Mouse (Mus musculus): ENCODE data around the gene Acbd5. TPM values are rescaled to one million over a fixed set of nuclear protein-coding genes. Genes with fewer than 3 reads are reported as not detected.

The Acbd5 gene
- polyA plus RNA-seq, 1 experiment: 7.8 TPM

DNA sequence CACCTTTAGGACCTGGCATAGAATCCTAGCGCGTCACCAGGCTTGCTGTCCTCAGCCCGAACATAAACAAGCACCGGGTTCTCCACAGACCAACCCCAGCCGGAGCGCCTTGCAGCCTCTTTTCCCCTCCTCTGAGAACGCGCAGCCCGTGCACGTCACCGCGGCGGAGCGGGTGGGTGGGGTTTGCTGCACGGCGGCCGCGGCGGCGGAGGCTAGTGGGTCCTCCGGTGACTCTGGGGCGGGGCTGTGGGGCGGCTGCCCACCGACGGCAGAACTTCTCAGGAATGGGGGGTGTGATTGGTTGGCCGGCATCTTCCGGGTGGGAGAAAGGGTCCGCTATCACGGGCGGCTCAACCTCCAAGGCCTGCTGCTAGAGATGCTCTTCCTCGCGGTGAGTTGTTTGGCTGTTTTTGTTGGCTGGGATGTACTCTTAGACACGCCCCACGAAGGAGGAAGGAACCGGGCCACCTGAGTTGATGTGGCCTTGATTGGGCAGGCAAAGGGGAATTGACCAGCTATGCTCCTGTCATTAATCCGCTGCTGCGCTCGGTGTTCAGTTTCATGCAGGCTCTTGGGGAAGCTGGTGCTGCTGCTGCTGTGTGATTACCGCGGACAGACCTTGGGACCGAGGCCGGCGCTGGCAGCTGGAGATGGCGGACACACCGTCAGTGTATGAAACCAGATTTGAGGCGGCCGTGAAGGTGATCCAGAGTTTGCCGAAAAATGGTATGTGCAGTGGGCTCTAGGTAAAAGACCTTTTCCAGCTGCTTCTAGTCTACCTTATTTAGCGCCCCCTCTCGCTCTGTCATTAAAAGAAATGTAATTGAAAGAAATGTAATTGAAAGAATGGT lies 1.2 kb downstream of the Acbd5 start:
- Histone ChIP-seq H3K4me1 (ENCODE audit: control insufficient read depth, insufficient read depth, low read length) (peaks cover 2% of the 10 kb centered on the region; the same call in 1 of the 2 replicates), H3K4me3 (ENCODE audit: control insufficient read depth, low read depth, low read length) (peak overlapping the region; percentile 100), H3K27me3 (ENCODE audit: control insufficient read depth, insufficient read depth, low read length) (no peaks in the 10 kb centered on the region), H3K27ac (ENCODE audit: control insufficient read depth, insufficient read depth, low read depth, low read length) (peak overlapping the region; percentile 100), H3K36me3 (ENCODE audit: control insufficient read depth, insufficient read depth, low read length) (peaks cover 3% of the 10 kb centered on the region)
- 0 out of 2 replicates have a peak, but pooled peaks have one; percentile 5 for TF ChIP-seq CTCF (IDR thresholded peaks at IDR 0.05; ENCODE audit: control insufficient read depth, insufficient read depth, insufficient replicate concordance, low read depth, low read length)
- peak; percentile 90 for TF ChIP-seq POLR2A (IDR thresholded peaks at IDR 0.05; ENCODE audit: control insufficient read depth, low read depth, low read length)

DNA sequence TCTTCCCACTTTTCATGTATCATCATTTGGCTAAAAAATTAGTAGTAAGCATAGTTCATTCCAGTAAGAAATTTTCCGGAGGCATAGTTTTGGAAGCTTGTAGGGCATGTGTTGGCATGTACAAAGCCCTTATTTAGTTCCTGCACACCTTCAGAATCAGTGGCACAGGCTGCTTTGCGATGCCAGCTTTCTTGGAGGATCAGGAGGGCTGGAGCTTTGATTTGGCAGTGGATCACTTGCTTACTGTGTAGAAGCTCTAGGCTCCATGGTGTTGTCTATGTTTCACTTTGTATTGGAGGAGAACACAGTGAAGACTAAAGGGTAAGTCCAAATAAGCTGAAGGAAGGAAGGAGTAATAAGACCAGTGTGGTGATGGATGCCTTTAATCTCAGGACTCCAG lies 2.5 kb downstream of the Acbd5 start:
- H3K4me3 ChIP-seq (ENCODE audit: control insufficient read depth, low read depth, low read length): peak overlapping the region; percentile 5
- H3K27me3 ChIP-seq (ENCODE audit: control insufficient read depth, insufficient read depth, low read length): no peaks in the 10 kb centered on the region
- TF ChIP-seq POLR2A (IDR thresholded peaks at IDR 0.05; ENCODE audit: control insufficient read depth, low read depth, low read length) (no peak), CTCF (IDR thresholded peaks at IDR 0.05; ENCODE audit: control insufficient read depth, insufficient read depth, insufficient replicate concordance, low read depth, low read length) (no peak)
- no peak overlapping the region for H3K27ac ChIP-seq (ENCODE audit: control insufficient read depth, insufficient read depth, low read depth, low read length)
- H3K36me3 ChIP-seq (ENCODE audit: control insufficient read depth, insufficient read depth, low read length): peaks cover 3% of the 10 kb centered on the region
- peaks cover 2% of the 10 kb centered on the region; the same call in 1 of the 2 replicates for H3K4me1 ChIP-seq (ENCODE audit: control insufficient read depth, insufficient read depth, low read length)

DNA sequence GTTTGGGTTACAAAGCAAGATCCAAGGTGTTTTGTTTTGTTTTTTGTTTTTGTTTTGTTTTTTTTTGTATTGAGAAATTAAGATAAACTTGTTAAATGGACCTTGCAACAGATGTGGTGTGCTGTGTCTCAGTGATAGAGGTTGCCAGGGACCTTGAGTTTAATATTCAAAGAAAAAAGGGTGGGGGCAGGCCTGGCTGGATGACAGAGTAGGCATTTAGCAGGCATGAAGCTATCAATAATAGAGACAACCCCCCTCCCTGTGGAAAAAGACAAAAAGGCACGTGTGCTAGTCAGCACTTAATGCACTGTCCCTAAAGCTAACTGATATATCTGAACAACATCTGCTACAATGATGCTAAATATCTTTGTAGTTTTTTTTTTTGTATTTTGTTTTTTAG lies 3.4 kb downstream of the Acbd5 start:
- peaks cover 2% of the 10 kb centered on the region; the same call in 1 of the 2 replicates for H3K4me1 ChIP-seq (ENCODE audit: control insufficient read depth, insufficient read depth, low read length)
- TF ChIP-seq POLR2A (IDR thresholded peaks at IDR 0.05; ENCODE audit: control insufficient read depth, low read depth, low read length) (no peak), CTCF (IDR thresholded peaks at IDR 0.05; ENCODE audit: control insufficient read depth, insufficient read depth, insufficient replicate concordance, low read depth, low read length) (no peak)
- no peaks in the 10 kb centered on the region for H3K27me3 ChIP-seq (ENCODE audit: control insufficient read depth, insufficient read depth, low read length)
- no peak overlapping the region for H3K27ac ChIP-seq (ENCODE audit: control insufficient read depth, insufficient read depth, low read depth, low read length)
- no peak overlapping the region for H3K4me3 ChIP-seq (ENCODE audit: control insufficient read depth, low read depth, low read length)
- H3K36me3 ChIP-seq (ENCODE audit: control insufficient read depth, insufficient read depth, low read length): peaks cover 3% of the 10 kb centered on the region

DNA sequence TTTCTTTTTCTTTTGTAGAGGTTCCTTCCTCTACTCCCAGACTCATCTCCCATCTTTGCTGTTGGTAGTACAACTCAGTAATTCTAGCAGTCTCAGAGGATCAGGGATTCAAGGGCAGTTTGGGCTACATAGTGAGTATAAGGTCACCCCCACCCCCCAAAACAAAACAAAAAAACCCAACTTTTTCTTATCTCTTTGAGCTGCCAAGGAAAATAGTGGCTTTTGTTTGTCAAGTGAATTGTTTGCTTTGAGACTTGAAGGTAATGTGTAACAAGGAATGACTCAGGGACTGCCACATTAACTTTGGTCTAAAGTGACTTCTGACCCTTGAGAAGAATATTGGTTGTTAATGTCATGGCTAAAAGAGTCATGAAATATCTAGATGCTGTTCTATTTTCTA lies 7.9 kb downstream of the Acbd5 start:
- peaks cover 3% of the 10 kb centered on the region for H3K36me3 ChIP-seq (ENCODE audit: control insufficient read depth, insufficient read depth, low read length)

DNA sequence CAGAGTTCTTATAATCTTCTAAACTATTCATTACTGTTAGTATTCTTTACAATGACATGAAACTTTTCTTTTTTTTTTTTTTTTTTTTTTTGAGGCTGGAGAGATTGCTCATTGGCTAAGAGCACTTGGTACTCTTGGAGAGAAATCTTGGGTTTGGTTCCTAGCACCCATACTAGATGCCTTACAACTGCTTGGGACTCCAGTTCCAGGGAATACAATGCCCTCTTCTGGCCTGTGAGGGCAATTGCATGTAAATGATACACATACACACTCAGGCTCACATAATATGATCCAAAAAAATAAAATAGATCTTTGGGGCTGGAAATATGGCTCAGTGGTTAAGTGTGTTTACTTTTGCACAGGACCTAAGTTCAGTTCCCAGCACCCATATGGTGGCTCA lies 8.8 kb downstream of the Acbd5 start:
- H3K4me1 ChIP-seq (ENCODE audit: control insufficient read depth, insufficient read depth, low read length): no peaks in the 10 kb centered on the region
- H3K27ac ChIP-seq (ENCODE audit: control insufficient read depth, insufficient read depth, low read depth, low read length): no peak overlapping the region
- no peaks in the 10 kb centered on the region for H3K27me3 ChIP-seq (ENCODE audit: control insufficient read depth, insufficient read depth, low read length)
- peaks cover 3% of the 10 kb centered on the region for H3K36me3 ChIP-seq (ENCODE audit: control insufficient read depth, insufficient read depth, low read length)
- H3K4me3 ChIP-seq (ENCODE audit: control insufficient read depth, low read depth, low read length): no peak overlapping the region
- no peak for TF ChIP-seq POLR2A (IDR thresholded peaks at IDR 0.05; ENCODE audit: control insufficient read depth, low read depth, low read length)
- TF ChIP-seq CTCF (IDR thresholded peaks at IDR 0.05; ENCODE audit: control insufficient read depth, insufficient read depth, insufficient replicate concordance, low read depth, low read length): no peak

More for the DNA sequence above, 7.9 kb downstream of the Acbd5 start:
- Histone ChIP-seq H3K27me3 (ENCODE audit: control insufficient read depth, insufficient read depth, low read length) (no peaks in the 10 kb centered on the region), H3K4me1 (ENCODE audit: control insufficient read depth, insufficient read depth, low read length) (no peaks in the 10 kb centered on the region), H3K4me3 (ENCODE audit: control insufficient read depth, low read depth, low read length) (no peak overlapping the region), H3K27ac (ENCODE audit: control insufficient read depth, insufficient read depth, low read depth, low read length) (no peak overlapping the region)
- TF ChIP-seq POLR2A (IDR thresholded peaks at IDR 0.05; ENCODE audit: control insufficient read depth, low read depth, low read length) (no peak), CTCF (IDR thresholded peaks at IDR 0.05; ENCODE audit: control insufficient read depth, insufficient read depth, insufficient replicate concordance, low read depth, low read length) (no peak)

DNA sequence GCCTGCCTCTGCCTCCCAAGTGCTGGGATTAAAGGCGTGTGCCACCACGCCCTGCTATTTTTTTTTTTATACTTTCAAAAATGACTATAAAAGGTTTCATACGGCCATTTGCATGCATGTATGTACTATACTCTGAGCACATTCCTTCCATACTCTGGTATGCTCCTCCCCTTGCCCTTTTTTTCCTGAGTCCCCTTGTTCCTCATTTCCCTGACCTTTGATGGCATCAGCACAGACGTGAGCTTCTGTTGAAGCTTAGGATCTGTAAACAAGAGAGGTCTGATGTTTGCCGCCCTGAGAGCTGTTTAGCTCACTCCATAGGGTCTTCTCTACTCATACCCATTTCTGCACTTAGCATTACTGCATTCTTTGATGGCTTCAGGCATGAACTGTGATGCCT lies 9.7 kb downstream of the Acbd5 start:
- Histone ChIP-seq H3K27me3 (ENCODE audit: control insufficient read depth, insufficient read depth, low read length) (no peaks in the 10 kb centered on the region), H3K4me1 (ENCODE audit: control insufficient read depth, insufficient read depth, low read length) (no peaks in the 10 kb centered on the region), H3K27ac (ENCODE audit: control insufficient read depth, insufficient read depth, low read depth, low read length) (no peak overlapping the region), H3K4me3 (ENCODE audit: control insufficient read depth, low read depth, low read length) (no peak overlapping the region), H3K36me3 (ENCODE audit: control insufficient read depth, insufficient read depth, low read length) (peaks cover 1% of the 10 kb centered on the region)
- TF ChIP-seq CTCF (IDR thresholded peaks at IDR 0.05; ENCODE audit: control insufficient read depth, insufficient read depth, insufficient replicate concordance, low read depth, low read length) (no peak), POLR2A (IDR thresholded peaks at IDR 0.05; ENCODE audit: control insufficient read depth, low read depth, low read length) (no peak)

DNA sequence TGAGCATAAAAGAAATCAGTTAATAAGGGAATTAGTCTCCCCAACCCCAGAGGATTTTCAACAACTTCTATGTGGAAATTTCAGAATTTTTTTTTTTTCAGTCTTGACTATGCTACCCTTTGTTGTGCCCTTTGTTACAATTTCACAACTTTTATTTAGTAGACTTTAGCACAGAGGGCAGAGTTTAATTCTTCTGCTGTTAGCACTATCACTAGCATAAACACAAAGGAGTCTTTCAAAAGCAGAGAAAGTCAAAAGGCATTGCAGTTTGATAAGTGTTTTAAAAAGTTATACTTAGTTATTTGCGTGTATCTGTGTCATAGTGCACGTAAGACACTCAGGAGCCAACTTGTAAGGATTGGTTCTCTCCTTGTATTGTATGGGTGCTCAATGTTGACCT lies 10.6 kb downstream of the Acbd5 start:
- Histone ChIP-seq H3K27ac (ENCODE audit: control insufficient read depth, insufficient read depth, low read depth, low read length) (no peak overlapping the region), H3K27me3 (ENCODE audit: control insufficient read depth, insufficient read depth, low read length) (no peaks in the 10 kb centered on the region), H3K4me3 (ENCODE audit: control insufficient read depth, low read depth, low read length) (no peak overlapping the region), H3K36me3 (ENCODE audit: control insufficient read depth, insufficient read depth, low read length) (no peaks in the 10 kb centered on the region; the same call in none of the 2 replicates), H3K4me1 (ENCODE audit: control insufficient read depth, insufficient read depth, low read length) (no peaks in the 10 kb centered on the region)
- TF ChIP-seq POLR2A (IDR thresholded peaks at IDR 0.05; ENCODE audit: control insufficient read depth, low read depth, low read length): no peak
- no peak for TF ChIP-seq CTCF (IDR thresholded peaks at IDR 0.05; ENCODE audit: control insufficient read depth, insufficient read depth, insufficient replicate concordance, low read depth, low read length)

Measured in testis, adult 2 months (tissue).